Comparison of ENCODE assay signal across 9 mouse cellular contexts in genomic region chr9:55539661-55540390, GRCm38 (mm10). TPM values are rescaled to one million over a fixed set of nuclear protein-coding genes. Genes with fewer than 3 reads are reported as not detected.
DNase-seq lines count a peak whose midpoint lies in the region; ATAC-seq lines count a peak whose summit lies in the region.
"Had no signal": no experiment of that assay in that cellular context is flagged by ENCODE, and none has a peak within 500 bp of the region (broad histone marks: within the 10 kb centered on the region; RNA-seq: fewer than 3 reads in every experiment).

No protein-coding gene starts in this region.

- peak overlapping the region; percentile 11; the same call in 1 of the 2 replicates for H3K4me3 ChIP-seq in kidney, embryonic 15.5 days (replicated peaks)
- peak overlapping the region; percentile 30; the same call in 1 of the 2 replicates for H3K4me3 ChIP-seq in neural tube, embryonic 15.5 days (replicated peaks)

- no peak for ATAC-seq in kidney, embryonic 15.5 days (replicated peaks; ENCODE audit: low FRiP score)
- no peak for ATAC-seq in neural tube, embryonic 15.5 days (ENCODE audit: low FRiP score)
- ATAC-seq in megakaryocyte progenitor cell, adult 5-6 weeks (replicated peaks; ENCODE audit: poor library complexity): no peak

- H3K36me3 ChIP-seq in kidney, embryonic 15.5 days: no peaks in the 10 kb centered on the region
- H3K36me3 ChIP-seq in neural tube, embryonic 15.5 days: no peaks in the 10 kb centered on the region

- no peaks in the 10 kb centered on the region for H3K9me3 ChIP-seq in kidney, embryonic 15.5 days (replicated peaks)
- H3K9me3 ChIP-seq in neural tube, embryonic 15.5 days (replicated peaks): no peaks in the 10 kb centered on the region

- H3K27ac ChIP-seq in kidney, embryonic 15.5 days: no peak overlapping the region
- H3K27ac ChIP-seq in neural tube, embryonic 15.5 days (replicated peaks): no peak overlapping the region

- H3K4me2 ChIP-seq in kidney, embryonic 15.5 days: peak overlapping the region; percentile 85; the same call in 1 of the 2 replicates
- peak overlapping the region; percentile 54; the same call in 1 of the 2 replicates for H3K4me2 ChIP-seq in neural tube, embryonic 15.5 days

- peaks cover 44% of the 10 kb centered on the region for H3K4me1 ChIP-seq in kidney, embryonic 15.5 days
- peaks cover 29% of the 10 kb centered on the region for H3K4me1 ChIP-seq in neural tube, embryonic 15.5 days

- no peak overlapping the region for H3K9ac ChIP-seq in kidney, embryonic 15.5 days
- H3K9ac ChIP-seq in neural tube, embryonic 15.5 days (replicated peaks): no peak overlapping the region

- peaks cover 90% of the 10 kb centered on the region for H3K27me3 ChIP-seq in kidney, embryonic 15.5 days
- H3K27me3 ChIP-seq in neural tube, embryonic 15.5 days (replicated peaks): peaks cover 68% of the 10 kb centered on the region

- 2% methylated on average over 31 of the region's 31 CpGs for WGBS in kidney, embryonic 15.5 days
- WGBS in neural tube, embryonic 15.5 days: 1% methylated on average over 31 of the region's 31 CpGs

- DNase-seq in adrenal gland, postnatal 14 days: peak; percentile 10
- DNase-seq in adrenal gland, adult 2 months: no peak
- peak; percentile 17 for DNase-seq in urinary bladder, postnatal 25 days (ENCODE audit: low spot score)
- DNase-seq in urinary bladder, adult 18-20 months (ENCODE audit: low spot score in 2 of 2): no peak
- DNase-seq in spleen, postnatal 10 days (ENCODE audit: low spot score in 2 of 2): no peak

RNA-seq across cellular contexts. Expression of gene Isl2, which starts 1.4 kb away (rescaled TPM):
- not detected in 2 replicates for total RNA-seq in adrenal gland, postnatal 14 days (2021)
- not detected for total RNA-seq in adrenal gland, adult 2 months (2021)
- not detected in 2 replicates for polyA plus RNA-seq in adrenal gland, adult 2 months (2012; rRNA removed)
- polyA plus RNA-seq in kidney, embryonic 15.5 days (2015; fragmentation: Nextera tagmentation; extraction: Ambion mirVana): 0.10 and 0.27 TPM in 2 replicates
- polyA plus RNA-seq in neural tube, embryonic 15.5 days (2015; fragmentation: Nextera tagmentation; extraction: Ambion mirVana): 13.7 and 18.0 TPM in 2 replicates
- total RNA-seq in megakaryocyte progenitor cell, adult 5-6 weeks (2015): not detected in 2 replicates
- total RNA-seq in megakaryocyte progenitor cell, adult 5-6 weeks (2017): not detected in 2 replicates
- total RNA-seq: left cerebral cortex, postnatal 25 days had no signal

RNA-seq across cellular contexts. Expression of gene Etfa, which starts 27.8 kb away (rescaled TPM):
- 1,170 and 1,175 TPM in 2 replicates for total RNA-seq in adrenal gland, postnatal 14 days (2021)
- 100 to 1,000 TPM; 394 to 566 TPM for total RNA-seq in adrenal gland, adult 2 months (2021)
- polyA plus RNA-seq in adrenal gland, adult 2 months (2012; rRNA removed): 82.0 and 95.3 TPM in 2 replicates
- polyA plus RNA-seq in kidney, embryonic 15.5 days (2015; fragmentation: Nextera tagmentation; extraction: Ambion mirVana): 199 and 218 TPM in 2 replicates
- polyA plus RNA-seq in neural tube, embryonic 15.5 days (2015; fragmentation: Nextera tagmentation; extraction: Ambion mirVana): 100 and 139 TPM in 2 replicates
- 151 and 155 TPM in 2 replicates for total RNA-seq in megakaryocyte progenitor cell, adult 5-6 weeks (2015)
- total RNA-seq in megakaryocyte progenitor cell, adult 5-6 weeks (2017): 58.1 and 83.2 TPM in 2 replicates

Comparison
In these comparisons a context has a peak if more than half of its experiments do, and no peak if none do; other contexts are left out.
1. DNase-seq: peak in adrenal gland, postnatal 14 days (single experiment) and urinary bladder, postnatal 25 days (single experiment); none in adrenal gland, adult 2 months (single experiment), urinary bladder, adult 18-20 months (0 of 2) and spleen, postnatal 10 days (0 of 2).